Mouse (Mus musculus) liver, embryonic 12.5 days (tissue): ENCODE measurements around the gene Apoc3. TPM values are rescaled to one million over a fixed set of nuclear protein-coding genes. Genes with fewer than 3 reads are reported as not detected.

ENCODE experiments used
- ATAC-seq: fragments of 200-750 bp; cut with Nextera tagmentation; 2 replicates; pipeline ENCODE4 v1.8.0; 2017; ENCODE audit warnings: moderate number of reproducible peaks, mild to moderate bottlenecking, moderate library complexity
- H3K27ac ChIP-seq: fragments of 300-500 bp; sonication (generic); 2 replicates; pipeline ENCODE4 v1.5.1; 2016; ENCODE audit warnings: mild to moderate bottlenecking
- H3K27me3 ChIP-seq: fragments of 300-500 bp; sonication (generic); replicated peaks from 2 replicates; pipeline ENCODE4 v1.6.1; 2016; ENCODE audit warnings: mild to moderate bottlenecking, moderate library complexity
- H3K36me3 ChIP-seq: fragments of 300-500 bp; sonication (generic); 2 replicates; pipeline ENCODE4 v1.6.1; 2016; ENCODE audit warnings: mild to moderate bottlenecking, moderate library complexity
- H3K4me1 ChIP-seq: fragments of 300-500 bp; sonication (generic); 2 replicates; pipeline ENCODE4 v1.6.1; 2016
- H3K4me2 ChIP-seq: fragments of 300-500 bp; sonication (generic); 2 replicates; pipeline ENCODE4 v1.6.1; 2016; ENCODE audit warnings: mild to moderate bottlenecking, moderate library complexity
- H3K4me3 ChIP-seq: fragments of 300-500 bp; sonication (generic); 2 replicates; pipeline ENCODE4 v1.5.1; 2016; ENCODE audit warnings: mild to moderate bottlenecking, moderate library complexity
- H3K9ac ChIP-seq: fragments of 300-500 bp; sonication (generic); 2 replicates; pipeline ENCODE4 v1.6.1; 2016; ENCODE audit warnings: mild to moderate bottlenecking, moderate library complexity
- H3K9me3 ChIP-seq: fragments of 300-500 bp; sonication (generic); replicated peaks from 2 replicates; pipeline ENCODE4 v1.6.1; 2016; ENCODE audit warnings: mild to moderate bottlenecking, moderate library complexity
- WGBS: fragments of 180-500 bp; shearing (Covaris S2); methylation state at CpG from one replicate; pipeline ENCODE4 v1.1.7; 2016; ENCODE audit not compliant: insufficient replicate concordance; 5-methylcytosine and 5-hydroxymethylcytosine counted together
- polyA plus RNA-seq: library from polyadenylated mRNA; unstranded; fragments of >200 nt; fragmentation: Nextera tagmentation; extraction: Ambion mirVana; gene quantifications from 2 replicates; pipeline ENCODE4 v1.2.1, GENCODE M21; 2016

Apoc3 gene
- polyA plus RNA-seq, 1 experiment from 2014 or later, result 2.1 TPM

DNA sequence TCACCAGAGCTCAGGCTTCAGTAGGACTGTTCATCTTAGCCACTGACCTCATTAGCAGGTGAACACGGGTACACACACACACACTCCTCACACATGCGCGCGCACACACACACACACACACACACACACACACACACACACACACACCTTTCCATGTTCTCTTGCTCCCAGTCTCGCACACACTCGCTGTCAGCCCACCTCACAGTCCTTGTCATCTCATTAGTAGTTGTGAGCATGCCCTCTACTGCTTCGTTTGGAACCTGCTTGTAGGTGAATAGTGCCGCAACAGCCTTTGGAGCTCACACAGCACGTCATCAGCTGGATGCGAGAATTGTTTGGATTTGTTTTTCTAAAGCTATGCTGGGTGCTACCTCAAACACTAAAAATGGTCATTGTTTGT is 46.1 kb downstream of the Apoc3 start:
- no peak overlapping the region for H3K4me2 ChIP-seq
- H3K36me3 ChIP-seq, result peaks cover 12% of the 10 kb centered on the region
- no peak for ATAC-seq
- no peaks in the 10 kb centered on the region for H3K9me3 ChIP-seq
- H3K4me1 ChIP-seq, result no peaks in the 10 kb centered on the region
- no peak overlapping the region for H3K9ac ChIP-seq
- WGBS, result 77% methylated on average over 10 of the region's 10 CpGs
- no peak overlapping the region for H3K4me3 ChIP-seq
- no peaks in the 10 kb centered on the region for H3K27me3 ChIP-seq
- no peak overlapping the region for H3K27ac ChIP-seq

DNA sequence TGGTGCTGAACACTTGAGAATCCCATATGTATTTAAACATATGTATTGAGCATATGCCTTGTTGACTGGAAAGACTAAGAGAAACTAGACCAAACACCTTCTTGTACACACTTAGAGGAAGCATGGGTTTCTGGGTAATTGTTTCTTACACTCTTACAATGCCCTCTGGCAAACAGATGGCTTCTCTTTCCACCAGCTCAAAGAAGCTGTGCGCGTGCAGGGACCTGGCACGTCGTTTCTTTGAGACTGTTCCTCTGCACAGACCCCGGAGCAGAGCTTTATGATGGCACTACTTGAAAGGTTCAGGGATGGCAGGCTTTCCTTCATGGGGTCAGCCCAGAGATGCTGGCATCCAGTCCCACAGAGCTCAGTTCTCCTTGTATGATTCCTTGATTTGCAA is 46.5 kb downstream of the Apoc3 start:
- no peak overlapping the region for H3K4me2 ChIP-seq
- ATAC-seq, result no peak
- H3K9ac ChIP-seq, result no peak overlapping the region
- H3K9me3 ChIP-seq, result no peaks in the 10 kb centered on the region
- H3K4me1 ChIP-seq, result no peaks in the 10 kb centered on the region
- no peak overlapping the region for H3K4me3 ChIP-seq
- peaks cover 8% of the 10 kb centered on the region for H3K36me3 ChIP-seq
- 85% methylated on average over 5 of the region's 5 CpGs for WGBS
- no peaks in the 10 kb centered on the region for H3K27me3 ChIP-seq
- H3K27ac ChIP-seq, result no peak overlapping the region

- H3K9ac ChIP-seq, result no peak overlapping the region
- no peak overlapping the region for H3K4me3 ChIP-seq
- H3K9me3 ChIP-seq, result no peaks in the 10 kb centered on the region
- no peak overlapping the region for H3K4me2 ChIP-seq
- H3K36me3 ChIP-seq, result peaks cover 4% of the 10 kb centered on the region; the same call in 1 of the 2 replicates
- WGBS, result 79% methylated on average over 4 of the region's 4 CpGs
- H3K4me1 ChIP-seq, result no peaks in the 10 kb centered on the region
- ATAC-seq, result no peak
- no peak overlapping the region for H3K27ac ChIP-seq
- no peaks in the 10 kb centered on the region for H3K27me3 ChIP-seq
Observed at GRCm38 (mm10) chr9:46188370-46188769, 47.1 kb downstream of the Apoc3 start.

DNA sequence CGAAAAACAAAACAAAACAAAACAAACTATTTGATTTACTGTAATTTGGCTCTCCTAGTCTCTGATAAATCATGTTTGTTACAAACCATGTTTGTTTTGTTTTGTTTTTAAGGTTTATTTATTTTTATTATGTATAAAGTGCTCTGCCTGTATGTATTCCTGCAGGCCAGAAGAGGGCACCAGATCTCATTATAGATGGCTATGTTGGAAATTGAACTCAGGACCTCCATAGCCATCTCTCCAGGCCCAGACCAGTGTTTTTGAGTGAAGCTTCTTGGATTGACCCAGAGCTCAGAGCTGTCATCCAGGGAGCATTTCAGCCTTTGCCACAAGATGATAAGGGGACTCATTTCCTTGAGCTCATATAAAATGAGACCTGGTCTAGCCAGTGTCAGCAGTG is 49.0 kb downstream of the Apoc3 start:
- no peaks in the 10 kb centered on the region for H3K4me1 ChIP-seq
- H3K9ac ChIP-seq, result no peak overlapping the region
- ATAC-seq, result no peak
- 67% methylated on average over 1 of the region's 1 CpGs for WGBS
- H3K4me3 ChIP-seq, result no peak overlapping the region
- H3K9me3 ChIP-seq, result no peaks in the 10 kb centered on the region
- H3K27me3 ChIP-seq, result no peaks in the 10 kb centered on the region
- peaks cover 8% of the 10 kb centered on the region; the same call in 1 of the 2 replicates for H3K36me3 ChIP-seq
- no peak overlapping the region for H3K4me2 ChIP-seq
- H3K27ac ChIP-seq, result no peak overlapping the region

DNA sequence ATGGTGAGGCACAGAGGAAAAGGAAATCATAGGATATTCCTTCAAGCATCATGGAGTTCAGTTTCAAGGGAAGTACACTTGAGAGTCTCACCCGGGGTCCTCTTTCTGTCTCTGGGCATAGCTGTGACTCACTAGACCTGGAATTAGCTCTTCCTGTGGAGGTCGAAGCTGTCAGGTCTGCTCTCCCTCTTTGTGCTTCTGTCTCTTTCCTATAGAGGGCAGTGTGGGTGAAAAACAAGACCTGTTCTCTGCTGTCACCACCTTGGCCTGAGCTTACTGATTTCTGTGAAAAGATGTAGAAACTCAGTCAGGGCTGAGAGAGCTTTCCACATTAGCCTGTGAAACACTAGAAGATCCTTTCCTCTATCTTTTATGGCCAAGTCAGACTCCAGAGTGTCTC is 50.2 kb downstream of the Apoc3 start:
- no peak overlapping the region for H3K9ac ChIP-seq
- no peak overlapping the region; the same call in 1 of the 2 replicates for H3K27ac ChIP-seq
- H3K4me3 ChIP-seq, result no peak overlapping the region
- H3K4me2 ChIP-seq, result no peak overlapping the region
- no peaks in the 10 kb centered on the region for H3K27me3 ChIP-seq
- WGBS, result 30% methylated on average over 2 of the region's 2 CpGs
- H3K36me3 ChIP-seq, result peaks cover 11% of the 10 kb centered on the region; the same call in 1 of the 2 replicates
- H3K4me1 ChIP-seq, result 0 out of 2 replicates have a peak, but pooled peaks cover 3% of the 10 kb centered on the region
- ATAC-seq, result no peak
- H3K9me3 ChIP-seq, result no peaks in the 10 kb centered on the region

DNA sequence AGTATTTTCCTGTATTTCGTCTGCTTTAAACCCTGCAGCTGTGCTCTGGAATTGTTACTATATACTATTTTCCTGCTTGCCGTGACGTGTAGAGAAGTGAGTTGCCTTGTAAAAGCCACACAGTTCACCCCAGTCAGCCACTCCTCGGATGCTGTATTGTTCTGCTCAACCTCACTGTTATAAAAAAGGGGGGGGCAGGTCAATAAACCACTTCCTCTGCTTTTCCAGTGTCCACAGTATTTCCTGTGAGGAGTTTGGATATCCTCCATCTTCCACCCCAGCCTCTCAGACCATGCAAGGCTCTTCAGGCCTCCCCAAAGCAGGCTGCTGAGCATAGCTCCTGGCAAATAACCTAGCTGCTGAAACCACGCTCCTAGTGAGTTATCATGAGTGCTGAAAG is 50.9 kb downstream of the Apoc3 start:
- Histone ChIP-seq H3K27ac (no peak overlapping the region), H3K9me3 (no peaks in the 10 kb centered on the region), H3K9ac (no peak overlapping the region), H3K4me3 (no peak overlapping the region), H3K4me1 (0 out of 2 replicates have a peak, but pooled peaks cover 3% of the 10 kb centered on the region), H3K36me3 (peaks cover 11% of the 10 kb centered on the region; the same call in 1 of the 2 replicates), H3K27me3 (no peaks in the 10 kb centered on the region), H3K4me2 (no peak overlapping the region)
- WGBS, result 64% methylated on average over 5 of the region's 5 CpGs
- no peak for ATAC-seq

Other genes starting within 250 kb of the Apoc3 start
- 118 and 125 TPM in 2 replicates for gene Pafah1b2, start 222.9 kb downstream of the Apoc3 start, polyA plus RNA-seq
- 6.8 and 7.1 TPM in 2 replicates for gene Sik3, start 222.8 kb downstream of the Apoc3 start, polyA plus RNA-seq
- 1,440 and 1,454 TPM in 2 replicates for gene Apoa1, start 7.1 kb downstream of the Apoc3 start, polyA plus RNA-seq
- not detected in 2 replicates for gene Apoa4, start 5.1 kb upstream of the Apoc3 start, polyA plus RNA-seq
- 0.25 and 0.33 TPM in 2 replicates for gene Apoa5, start 33.0 kb upstream of the Apoc3 start, polyA plus RNA-seq
- 55.4 and 56.0 TPM in 2 replicates for gene Zpr1, start 37.4 kb upstream of the Apoc3 start, polyA plus RNA-seq
- gene Bud13, start 47.4 kb upstream of the Apoc3 start, polyA plus RNA-seq, result 12.3 and 13.2 TPM in 2 replicates
- not detected in 2 replicates for gene 4931429L15Rik, start 84.3 kb upstream of the Apoc3 start, polyA plus RNA-seq